Mouse (Mus musculus) thymus, adult 2 months (tissue): ENCODE results near the gene Ankrd11. TPM values are rescaled to one million over a fixed set of nuclear protein-coding genes. Genes with fewer than 3 reads are reported as not detected.

ENCODE experiments used
- DNase-seq: peaks from one replicate; pipeline ENCODE4 v3.0.0; 2021
- H3K27ac ChIP-seq: fragments of 200-500 bp; 2 replicates; pipeline ENCODE4 v1.5.1; 2012; ENCODE audit warnings: low read length, control low read depth; ENCODE audit not compliant: control insufficient read depth, insufficient read depth
- H3K27me3 ChIP-seq: fragments of 200-500 bp; 2 replicates; pipeline ENCODE4 v1.6.1; 2012; ENCODE audit warnings: mild to moderate bottlenecking, low read length, moderate library complexity, mixed read lengths; ENCODE audit not compliant: control insufficient read depth, insufficient read depth
- H3K36me3 ChIP-seq: fragments of 200-500 bp; 2 replicates; pipeline ENCODE4 v1.6.1; 2012; ENCODE audit warnings: mild to moderate bottlenecking, low read length, moderate library complexity; ENCODE audit not compliant: control insufficient read depth, insufficient read depth
- H3K4me1 ChIP-seq: fragments of 200-500 bp; replicated peaks from 2 replicates; pipeline ENCODE4 v1.6.1; 2012; ENCODE audit warnings: low read length; ENCODE audit not compliant: control insufficient read depth, insufficient read depth
- H3K4me3 ChIP-seq: fragments of 200-500 bp; 2 replicates; pipeline ENCODE4 v1.5.1; 2012; ENCODE audit warnings: mild to moderate bottlenecking, low read length, control low read depth, moderate library complexity; ENCODE audit not compliant: control insufficient read depth, insufficient read depth
- CTCF ChIP-seq: fragments of 200-500 bp; IDR thresholded peaks from 2 replicates; pipeline ENCODE4 v1.5.1; 2012; ENCODE audit warnings: mild to moderate bottlenecking, control low read depth, low read length, moderate library complexity, borderline replicate concordance; ENCODE audit not compliant: control insufficient read depth, poor library complexity, insufficient read depth; ENCODE audit errors: extremely low read depth
- POLR2A ChIP-seq: fragments of 200-500 bp; IDR thresholded peaks from 2 replicates; pipeline ENCODE4 v1.6.1; 2012; ENCODE audit warnings: mild to moderate bottlenecking, low read length, control low read depth, moderate library complexity; ENCODE audit not compliant: control insufficient read depth, poor library complexity, insufficient read depth; ENCODE audit errors: extremely low read depth
- WGBS: fragments of 180-500 bp; shearing (Covaris S2); methylation state at CpG from one replicate; pipeline ENCODE4 v1.1.7; 2018; 5-methylcytosine and 5-hydroxymethylcytosine counted together
- polyA plus RNA-seq: library from polyadenylated mRNA; depleted of rRNA; stranded (reverse); fragments of >200 nt; gene quantifications from 2 replicates; pipeline ENCODE4 v1.2.3, GENCODE M21; 2012; rRNA removed

Gene Ankrd11
- polyA plus RNA-seq, 1 experiment: 118 TPM

- no peak for DNase-seq
- H3K27ac ChIP-seq: no peak overlapping the region
- H3K4me1 ChIP-seq: peaks cover 5% of the 10 kb centered on the region
- TF ChIP-seq CTCF (no peak), POLR2A (no peak)
- H3K36me3 ChIP-seq: no peaks in the 10 kb centered on the region
- no peaks in the 10 kb centered on the region for H3K27me3 ChIP-seq
- 93% methylated on average over 12 of the region's 12 CpGs for WGBS
- no peak overlapping the region for H3K4me3 ChIP-seq
Observed at GRCm38 (mm10) chr8:122836199-122836598, 205.9 kb downstream of the Ankrd11 start.

DNA sequence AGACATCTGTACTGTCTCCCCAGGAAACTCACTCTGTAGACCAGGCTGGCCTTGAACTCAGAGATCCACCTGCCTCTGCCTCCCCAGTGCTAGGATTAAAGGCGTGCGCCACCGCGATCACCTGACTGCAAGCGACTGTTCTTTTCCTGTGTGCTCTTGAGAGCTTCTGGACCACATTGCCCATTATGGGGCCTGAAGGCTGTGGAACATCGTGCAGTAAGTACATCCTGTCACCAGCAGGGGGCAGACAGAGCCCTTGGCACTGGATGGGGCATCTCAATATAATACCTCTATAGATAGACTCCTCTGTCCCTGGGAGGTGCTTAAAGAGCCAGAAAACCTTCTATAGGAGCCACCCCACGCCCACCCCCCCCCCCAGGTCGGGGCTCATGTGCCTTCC, 207.1 kb downstream of the Ankrd11 start:
- Histone ChIP-seq H3K36me3 (no peaks in the 10 kb centered on the region), H3K4me3 (no peak overlapping the region), H3K27ac (no peak overlapping the region), H3K27me3 (no peaks in the 10 kb centered on the region), H3K4me1 (peaks cover 8% of the 10 kb centered on the region)
- 22% methylated on average over 8 of the region's 8 CpGs for WGBS
- DNase-seq: peak; percentile 72
- TF ChIP-seq CTCF (peak; percentile 77; the same call in 1 of the 2 replicates), POLR2A (no peak)

GRCm38 (mm10) chr8:122834416-122834815, 207.7 kb downstream of the Ankrd11 start:
- no peak for DNase-seq
- Histone ChIP-seq H3K27ac (no peak overlapping the region), H3K4me3 (no peak overlapping the region), H3K27me3 (no peaks in the 10 kb centered on the region), H3K4me1 (peaks cover 5% of the 10 kb centered on the region), H3K36me3 (no peaks in the 10 kb centered on the region)
- TF ChIP-seq CTCF (no peak), POLR2A (no peak)
- 95% methylated on average over 8 of the region's 8 CpGs for WGBS

Other genes with a start within 250 kb of the Ankrd11 start
- 0.11 and 0.13 TPM in 2 replicates for gene Cdh15, start 194.3 kb downstream of the Ankrd11 start, polyA plus RNA-seq
- 126 and 145 TPM in 2 replicates for gene Spg7, start 20.7 kb upstream of the Ankrd11 start, polyA plus RNA-seq
- 3,303 and 3,543 TPM in 2 replicates for gene Rpl13, start 60.1 kb upstream of the Ankrd11 start, polyA plus RNA-seq
- gene Cpne7, start 75.1 kb upstream of the Ankrd11 start, polyA plus RNA-seq: 2.1 and 3.1 TPM in 2 replicates
- gene Sult5a1, start 116.0 kb upstream of the Ankrd11 start, polyA plus RNA-seq: 12.4 and 17.5 TPM in 2 replicates
- gene Dpep1, start 144.0 kb upstream of the Ankrd11 start, polyA plus RNA-seq: 4.5 and 13.2 TPM in 2 replicates
- gene Chmp1a, start 170.5 kb upstream of the Ankrd11 start, polyA plus RNA-seq: 122 and 128 TPM in 2 replicates
- gene Spata33, start 170.6 kb upstream of the Ankrd11 start, polyA plus RNA-seq: 0.66 and 1.1 TPM in 2 replicates
- gene Cdk10, start 182.6 kb upstream of the Ankrd11 start, polyA plus RNA-seq: 63.4 and 70.8 TPM in 2 replicates
- gene Spata2l, start 194.0 kb upstream of the Ankrd11 start, polyA plus RNA-seq: 27.6 and 34.0 TPM in 2 replicates
- 75.5 and 82.4 TPM in 2 replicates for gene Zfp276, start 211.9 kb upstream of the Ankrd11 start, polyA plus RNA-seq
- gene Vps9d1, start 212.1 kb upstream of the Ankrd11 start, polyA plus RNA-seq: 151 and 152 TPM in 2 replicates